8 mouse cellular contexts compared by ENCODE assay signal in the genomic region with DNA sequence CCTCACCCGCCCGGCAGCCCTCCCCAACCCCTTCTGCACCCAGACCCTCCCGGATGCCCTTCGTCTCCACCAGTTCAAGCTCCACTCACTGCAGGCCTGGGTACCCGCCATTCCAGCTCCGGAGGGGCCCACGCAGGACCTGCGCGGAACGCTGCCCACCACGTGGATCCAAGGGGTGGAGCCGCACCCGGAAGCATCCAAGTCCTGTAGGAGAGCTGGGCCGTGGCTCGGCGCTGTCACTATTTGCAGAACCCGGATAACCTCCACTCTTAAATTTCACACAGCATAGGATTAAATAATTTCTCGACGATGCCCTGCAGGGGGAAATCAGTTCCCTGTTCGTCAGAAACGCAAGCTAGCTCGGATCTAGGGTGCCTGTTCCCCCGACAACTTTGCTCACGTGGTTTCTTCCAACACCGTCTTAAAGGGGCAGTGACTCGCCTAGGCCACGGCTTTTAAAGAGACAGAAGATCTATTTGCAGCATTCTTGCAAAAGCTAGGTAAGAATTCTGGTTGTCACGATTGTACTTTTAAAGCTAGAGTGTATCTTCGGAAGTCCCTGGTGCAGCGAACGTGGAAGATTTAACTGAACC. TPM values are rescaled to one million over a fixed set of nuclear protein-coding genes. Genes with fewer than 3 reads are reported as not detected.
DNase-seq lines count a peak whose midpoint lies in the region; ATAC-seq and TF ChIP-seq lines count a peak whose summit lies in the region.

Gene Cd3eap (minus strand): TSS at position 185 of the 593 bp plus-strand sequence.
Gene Ppp1r13l (plus strand): TSS at position 451 of the 593 bp plus-strand sequence.

- no peaks in the 10 kb centered on the region; the same call in 1 of the 2 replicates for H3K4me1 ChIP-seq in forebrain, postnatal 0 days (ENCODE audit: insufficient read depth)
- peaks cover 2% of the 10 kb centered on the region; the same call in 1 of the 2 replicates for H3K4me1 ChIP-seq in lung, adult 2 months (ENCODE audit: control insufficient read depth, insufficient read depth, low read length)

- peak; percentile 87 for ATAC-seq in forebrain, postnatal 0 days
- ATAC-seq in neutrophil, adult 5-6 weeks (ENCODE audit: extremely low read depth, insufficient number of reproducible peaks, low FRiP score, poor library complexity, severe bottlenecking) = peak; percentile 42

- peak within 1 kb of the TSS; percentile 42; the same call in 1 of the 2 replicates for H3K27ac ChIP-seq in forebrain, postnatal 0 days (ENCODE audit: low read depth, low read length)
- H3K27ac ChIP-seq in layer of hippocampus, adult 2 months = peak within 1 kb of the TSS; percentile 90

- H3K4me2 ChIP-seq in forebrain, postnatal 0 days (ENCODE audit: low read depth) = peak within 1 kb of the TSS; percentile 95

- TF ChIP-seq CTCF in forebrain, postnatal 0 days (IDR thresholded peaks at IDR 0.05; ENCODE audit: low read depth) = peak; percentile 39
- no peak for TF ChIP-seq CTCF in layer of hippocampus, adult 2 months (conservative IDR thresholded peaks at IDR 0.05)
- TF ChIP-seq CTCF in lung, adult 2 months (IDR thresholded peaks at IDR 0.05; ENCODE audit: insufficient read depth, low read length) = no peak

- no peaks in the 10 kb centered on the region for H3K9me3 ChIP-seq in forebrain, postnatal 0 days (ENCODE audit: low read length)

- H3K4me3 ChIP-seq in forebrain, postnatal 0 days (ENCODE audit: low read depth, low read length) = peak within 1 kb of the TSS; percentile 65
- peak within 1 kb of the TSS; percentile 59 for H3K4me3 ChIP-seq in layer of hippocampus, adult 2 months
- peak within 1 kb of the TSS; percentile 69 for H3K4me3 ChIP-seq in lung, adult 2 months (replicated peaks; ENCODE audit: extremely low read depth, low read depth, low read length)

- WGBS in forebrain, postnatal 0 days = under 1% methylated on average over 31 of the region's 31 CpGs
- under 1% methylated on average over 31 of the region's 31 CpGs for WGBS in lung, adult 2 months

- H3K27me3 ChIP-seq in forebrain, postnatal 0 days (ENCODE audit: insufficient read depth, low read length) = no peaks in the 10 kb centered on the region

- DNase-seq in MEL-GATA-1-ER (ENCODE audit: extremely low read depth, low read depth) = peak; percentile 90
- peak; percentile 87 for DNase-seq in cerebellum, adult 18-20 months
- peak; percentile 93 for DNase-seq in forebrain, postnatal 0 days
- DNase-seq in heart, postnatal 4 days = peak; percentile 88
- DNase-seq in layer of hippocampus, adult 2 months (ENCODE audit: low spot score in 2 of 2) = peak; percentile 90 to 91
- peak; percentile 92 for DNase-seq in lung, adult 2 months
- DNase-seq in thymus, adult 18-20 months = peak; percentile 67 to 69

- H3K9ac ChIP-seq in forebrain, postnatal 0 days = peak within 1 kb of the TSS; percentile 60

- H3K36me3 ChIP-seq in forebrain, postnatal 0 days (ENCODE audit: insufficient read depth) = peaks cover 15% of the 10 kb centered on the region

- peak; percentile 54; the same call in 1 of the 2 replicates for TF ChIP-seq POLR2A in lung, adult 2 months (IDR thresholded peaks at IDR 0.05; ENCODE audit: borderline replicate concordance, extremely low read depth, low read depth, low read length)

RNA-seq across cellular contexts. Expression of gene Cd3eap, which starts in this region (rescaled TPM):
- 12.1 and 15.5 TPM in 2 replicates for total RNA-seq in forebrain, postnatal 0 days (2014; rRNA removed)
- polyA plus RNA-seq in forebrain, postnatal 0 days (2015; fragmentation: Nextera tagmentation; extraction: Ambion mirVana) = 19.4 and 21.6 TPM in 2 replicates
- 1 to 10 TPM; 9.0 to 9.5 TPM for total RNA-seq in heart, postnatal 4 days (2021)
- 10 to 100 TPM; 18.1 to 19.5 TPM for total RNA-seq in layer of hippocampus, adult 2 months (2021)
- 4.6 and 5.2 TPM in 2 replicates for polyA plus RNA-seq in lung, adult 2 months (2012; rRNA removed)
- total RNA-seq in neutrophil, adult 5-6 weeks (2017) = 7.1 and 7.3 TPM in 2 replicates

RNA-seq across cellular contexts. Expression of gene Ppp1r13l, which starts in this region (rescaled TPM):
- total RNA-seq in forebrain, postnatal 0 days (2014; rRNA removed) = 0.76 and 1.2 TPM in 2 replicates
- 2.0 and 2.1 TPM in 2 replicates for polyA plus RNA-seq in forebrain, postnatal 0 days (2015; fragmentation: Nextera tagmentation; extraction: Ambion mirVana)
- total RNA-seq in heart, postnatal 4 days (2021) = 10 to 100 TPM; 39.0 to 47.2 TPM
- 1 to 10 TPM; 6.1 to 6.9 TPM for total RNA-seq in layer of hippocampus, adult 2 months (2021)
- 10.0 and 17.8 TPM in 2 replicates for polyA plus RNA-seq in lung, adult 2 months (2012; rRNA removed)
- 0.12 and 0.37 TPM in 2 replicates for total RNA-seq in neutrophil, adult 5-6 weeks (2017)

Comparison
In these comparisons a context has a peak if more than half of its experiments do, and no peak if none do; other contexts are left out.
1. Peak in every context shown above with its lines: DNase-seq, ATAC-seq, H3K4me3 ChIP-seq and H3K27ac ChIP-seq.
2. RNA of gene Ppp1r13l (total RNA-seq): 39.0 to 47.2 TPM in heart, postnatal 4 days; 6.1 to 6.9 TPM in layer of hippocampus, adult 2 months, 0.76 to 1.2 TPM in forebrain, postnatal 0 days and 0.12 to 0.37 TPM in neutrophil, adult 5-6 weeks; every median in the first group is over 4 times any median in the second.